Mouse (Mus musculus) CD4-positive, CD25-positive, alpha-beta regulatory T cell, adult 4 months (primary cell): ENCODE data around the gene Atp2b2. TPM values are rescaled to one million over a fixed set of nuclear protein-coding genes. Genes with fewer than 3 reads are reported as not detected.

Experiments
- ATAC-seq: one replicate; pipeline ENCODE4 v1.8.0; 2017
- polyA plus RNA-seq, 2 experiments: library from polyadenylated mRNA; unstranded; fragments of 100-300 nt; shearing (Covaris generic); gene quantifications; one replicate each; pipeline ENCODE4 v1.2.1; 2017

The Atp2b2 gene
- polyA plus RNA-seq, result under 1 TPM in 1 of 2 experiments, not detected in 1; 0.14 TPM

DNA sequence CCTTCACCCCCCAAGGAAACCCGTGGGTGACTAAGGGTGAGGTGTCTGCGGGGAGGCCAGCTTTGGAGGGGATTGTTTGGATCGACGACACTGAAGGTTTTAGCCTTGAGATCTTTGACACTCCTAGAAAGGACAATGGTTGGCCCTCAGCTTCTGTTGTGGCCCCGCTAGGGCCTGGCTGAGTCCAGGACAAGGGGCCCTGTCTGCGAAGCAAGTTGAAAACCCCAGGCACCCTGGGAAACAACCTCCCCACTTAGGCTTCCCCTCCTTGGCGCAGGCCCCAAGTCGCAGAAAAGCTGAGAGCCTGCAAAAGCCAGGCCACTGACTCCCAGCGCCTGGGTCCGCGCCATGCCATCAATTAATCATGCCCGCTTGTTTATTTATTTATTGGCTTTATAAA is at the start of gene Atp2b2:
Gene Atp2b2 (minus strand): TSS at position 282 of the 400 bp plus-strand sequence.
- no peak for ATAC-seq

- no peak for ATAC-seq
Measured at GRCm38 (mm10) chr6:114089626-114090025, 47.2 kb upstream of the Atp2b2 start.

- ATAC-seq, result no peak
Measured at GRCm38 (mm10) chr6:114087106-114087505, 44.7 kb upstream of the Atp2b2 start.

DNA sequence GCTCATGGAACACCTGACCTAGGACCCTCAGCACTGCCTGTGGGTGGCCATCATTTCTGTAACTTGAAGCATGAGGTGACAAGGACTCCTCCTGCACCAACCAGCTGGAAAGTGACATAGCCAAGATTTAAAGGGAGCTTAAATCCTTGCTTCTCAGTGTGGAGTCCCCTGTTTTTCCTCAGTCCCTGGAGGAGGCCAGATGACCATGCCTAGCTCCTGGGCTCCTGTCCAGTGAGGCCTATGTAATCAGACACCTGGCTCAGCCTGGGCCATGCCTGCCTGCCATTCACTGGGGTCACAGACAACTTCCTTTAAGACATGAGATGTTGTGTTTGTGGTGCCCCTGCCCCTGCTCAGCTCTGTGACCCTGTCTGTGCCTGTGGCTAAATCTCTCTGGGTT is 36.1 kb upstream of the Atp2b2 start:
- no peak for ATAC-seq

GRCm38 (mm10) chr6:114076560-114076959 is 34.1 kb upstream of the Atp2b2 start:
- ATAC-seq, result no peak

- ATAC-seq, result no peak
Measured at GRCm38 (mm10) chr6:114076061-114076460, 33.6 kb upstream of the Atp2b2 start.

DNA sequence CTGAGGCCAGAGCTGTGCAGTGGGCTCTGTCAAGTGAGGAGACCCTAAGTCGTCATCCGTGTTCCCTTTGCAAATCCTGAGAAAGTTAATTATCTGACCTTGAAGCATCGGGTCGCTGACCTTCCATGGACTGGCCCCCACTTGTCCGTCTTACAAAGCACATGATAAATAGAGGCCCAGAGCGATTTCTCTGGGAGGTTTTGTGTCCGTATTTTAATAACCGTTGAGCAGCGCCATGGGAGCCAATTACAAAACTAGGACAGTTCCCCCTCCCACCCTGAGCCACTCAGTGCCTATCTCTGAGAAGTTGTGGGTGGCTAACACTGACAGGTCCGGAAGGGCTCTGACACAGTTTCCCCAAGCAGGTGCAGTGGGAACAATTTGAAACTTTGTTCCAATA is 32.5 kb upstream of the Atp2b2 start:
- ATAC-seq, result no peak

GRCm38 (mm10) chr6:114074256-114074655 is 31.8 kb upstream of the Atp2b2 start:
- ATAC-seq, result no peak

GRCm38 (mm10) chr6:114071564-114071963 is 29.2 kb upstream of the Atp2b2 start:
- ATAC-seq, result no peak

GRCm38 (mm10) chr6:114063100-114063499 is 20.7 kb upstream of the Atp2b2 start:
- no peak for ATAC-seq

DNA sequence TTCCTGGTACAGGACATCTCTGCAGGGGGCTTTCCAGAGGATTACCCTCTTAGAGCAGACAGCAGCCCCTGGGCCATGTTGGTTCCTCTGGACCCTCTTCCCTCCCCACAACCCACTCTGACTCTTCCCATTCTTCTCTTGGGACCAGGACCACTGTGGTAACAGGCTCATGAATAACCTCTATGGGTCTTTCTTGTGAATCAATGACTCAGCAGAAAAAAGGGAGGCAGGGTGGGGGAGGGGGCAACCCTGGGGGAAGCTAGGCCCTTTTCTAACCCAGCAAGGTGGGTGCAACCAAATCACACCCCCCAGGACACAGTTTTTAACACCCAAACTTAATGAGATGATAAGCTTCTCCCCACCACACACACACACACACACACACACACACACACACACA is 20.3 kb upstream of the Atp2b2 start:
- ATAC-seq, result no peak

DNA sequence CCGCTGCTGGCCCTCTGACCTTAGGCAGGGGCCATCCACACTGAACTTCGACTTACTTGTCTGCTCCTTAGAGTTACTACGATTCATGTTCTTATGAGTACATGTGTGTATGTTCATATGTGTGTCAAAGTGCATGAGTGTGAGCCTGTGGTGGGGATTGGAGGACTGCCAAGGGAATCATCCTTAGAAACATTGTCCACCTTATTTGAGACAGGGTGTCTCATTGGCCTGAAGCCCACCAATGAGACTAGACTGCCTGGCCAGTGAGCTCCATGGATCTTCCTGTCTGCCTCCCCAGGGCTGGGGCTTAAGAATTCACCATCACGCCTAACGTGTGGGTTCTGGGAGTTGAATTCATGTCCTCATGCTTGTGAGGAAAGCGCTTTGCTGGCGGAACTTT is 16.8 kb upstream of the Atp2b2 start:
- no peak for ATAC-seq

GRCm38 (mm10) chr6:114058030-114058808 is 15.8 kb upstream of the Atp2b2 start:
- no peak for ATAC-seq

DNA sequence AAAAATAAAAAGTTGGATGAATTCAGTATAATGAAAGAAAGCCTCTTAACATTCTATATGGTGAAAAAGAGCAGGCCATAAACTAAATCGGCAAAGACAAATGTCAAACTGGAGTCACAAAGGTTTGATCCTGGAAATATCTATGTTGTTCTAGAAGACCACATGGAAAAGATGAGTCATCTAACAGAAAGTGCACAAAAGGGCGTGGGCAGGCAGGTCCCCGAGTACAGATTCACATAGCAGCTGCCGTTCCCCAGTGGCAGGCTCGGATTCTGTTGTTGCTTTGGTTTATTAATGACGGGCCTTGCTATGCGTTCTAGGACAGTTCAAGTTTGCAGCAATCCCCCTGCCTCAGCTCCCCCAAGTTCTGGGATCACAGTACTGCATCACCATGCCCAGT is 12.9 kb upstream of the Atp2b2 start:
- no peak for ATAC-seq

DNA sequence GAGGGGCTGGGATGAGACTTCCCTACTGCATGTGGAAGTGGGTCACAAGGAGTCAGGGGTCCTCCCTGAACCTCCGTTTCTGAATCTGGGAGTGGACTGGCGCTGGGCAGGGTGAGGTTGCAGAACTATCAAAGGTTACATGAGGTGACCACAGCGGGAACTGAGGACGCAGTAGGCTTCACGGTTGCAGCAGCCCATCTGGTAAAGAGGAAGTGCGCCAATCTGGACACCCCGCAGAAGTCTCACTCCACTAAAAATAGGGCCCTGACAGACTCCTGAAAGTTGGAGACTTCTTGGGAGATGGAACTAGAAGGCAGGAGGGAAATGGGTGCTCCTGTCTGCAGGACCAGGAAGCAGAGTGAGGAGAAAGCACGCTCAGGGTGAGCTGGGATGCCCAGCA is 2.5 kb upstream of the Atp2b2 start:
- no peak for ATAC-seq

DNA sequence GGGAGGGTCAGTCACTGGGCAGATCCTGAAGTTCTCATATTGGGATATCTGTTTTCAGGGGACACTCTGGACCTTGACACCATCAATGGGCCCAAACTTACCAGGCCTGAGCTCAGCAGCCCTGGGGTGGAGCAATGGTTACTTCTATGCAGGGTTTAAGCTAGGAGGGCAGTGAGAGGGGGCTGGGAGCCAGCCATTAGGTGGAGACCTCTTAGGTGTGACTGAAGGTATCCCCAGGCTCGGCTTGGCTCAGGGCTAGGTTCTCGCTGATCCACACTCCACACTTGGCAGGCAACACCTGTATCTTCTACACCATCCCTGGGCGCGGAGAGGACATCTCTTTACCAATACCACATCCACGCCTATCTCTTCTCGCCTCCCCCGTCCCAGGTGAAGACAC is 423 bp upstream of the Atp2b2 start:
- ATAC-seq, result no peak

GRCm38 (mm10) chr6:114041911-114042284 is 515 bp downstream of the Atp2b2 start:
- no peak for ATAC-seq

- no peak for ATAC-seq
Measured at GRCm38 (mm10) chr6:114041097-114041910, 1.1 kb downstream of the Atp2b2 start.

DNA sequence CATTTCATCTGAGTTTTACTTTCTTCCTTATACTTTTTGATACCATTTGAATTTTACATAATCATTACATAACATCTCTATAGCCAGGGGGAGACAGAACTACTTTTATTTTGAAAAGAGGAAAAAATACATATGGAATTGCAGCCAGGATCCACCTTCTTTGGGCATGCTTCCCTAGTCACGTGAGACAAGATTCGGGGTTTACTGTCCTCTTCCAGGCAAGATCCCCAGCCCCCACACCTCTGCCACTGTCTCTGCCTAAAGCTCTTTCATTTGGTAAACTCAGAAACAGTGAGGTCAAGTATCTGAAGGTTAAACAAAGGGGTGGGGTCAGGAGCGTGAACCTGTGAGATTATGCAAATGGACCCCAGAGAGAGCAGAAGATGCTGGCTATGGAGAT is 6.7 kb downstream of the Atp2b2 start:
- ATAC-seq, result no peak

DNA sequence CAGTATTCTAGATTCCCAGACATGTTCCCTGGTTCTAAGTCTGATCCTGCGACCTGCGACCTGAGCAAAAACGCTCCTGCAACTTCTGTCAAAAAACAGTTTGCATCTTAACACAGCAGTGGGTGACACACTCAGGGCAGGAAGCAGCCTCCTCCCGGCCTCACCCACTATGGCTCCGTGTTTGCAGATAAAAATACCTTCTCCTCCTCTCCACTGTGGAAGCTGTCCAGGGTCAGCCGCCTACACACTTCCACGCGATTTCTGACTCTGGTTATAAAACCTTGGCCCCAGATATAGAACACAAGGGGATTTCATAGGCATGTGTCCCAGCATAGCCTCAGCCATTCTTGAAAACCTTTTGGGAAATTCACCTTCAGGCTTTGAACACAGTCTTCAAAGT is 9.6 kb downstream of the Atp2b2 start:
- ATAC-seq, result no peak

DNA sequence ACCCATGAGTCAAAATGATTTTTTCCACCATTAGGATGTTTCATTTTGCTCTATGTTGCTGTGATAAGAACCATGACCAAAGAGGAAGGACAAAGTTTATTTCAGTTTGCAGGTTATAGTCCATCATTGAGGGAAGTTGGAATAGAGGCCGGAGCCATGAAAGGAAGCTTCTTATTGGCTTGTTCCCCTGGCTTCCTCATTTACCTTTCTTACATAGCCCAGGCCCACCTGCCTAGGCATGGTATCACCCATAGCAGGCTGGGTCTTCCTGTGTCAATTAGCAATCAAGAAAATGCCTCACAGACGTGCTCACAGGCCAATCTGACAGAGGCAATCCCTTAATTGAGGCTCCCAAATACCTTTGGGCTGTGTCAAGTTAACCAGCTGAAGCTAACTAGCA is 18.6 kb downstream of the Atp2b2 start:
- no peak for ATAC-seq

DNA sequence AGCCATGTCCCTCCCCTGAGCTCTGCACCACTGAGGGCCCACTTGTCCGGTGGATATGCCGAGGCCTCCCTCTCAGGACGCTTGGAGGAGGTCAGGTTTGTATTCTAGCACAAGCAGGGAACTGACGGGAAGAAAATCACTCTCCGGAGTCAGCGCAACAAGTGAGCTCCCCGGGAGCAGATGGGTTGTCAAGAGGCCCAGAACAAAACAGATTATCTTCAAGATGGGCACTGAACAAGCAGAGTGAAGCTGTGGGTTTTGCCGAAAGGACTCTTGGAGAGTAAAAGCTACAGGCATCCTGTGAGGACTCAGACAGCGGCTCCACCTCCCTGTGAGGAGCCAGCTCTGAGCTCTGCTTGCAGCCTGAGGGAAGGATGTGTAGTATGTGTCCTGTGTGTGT is 20.3 kb downstream of the Atp2b2 start:
- no peak for ATAC-seq

DNA sequence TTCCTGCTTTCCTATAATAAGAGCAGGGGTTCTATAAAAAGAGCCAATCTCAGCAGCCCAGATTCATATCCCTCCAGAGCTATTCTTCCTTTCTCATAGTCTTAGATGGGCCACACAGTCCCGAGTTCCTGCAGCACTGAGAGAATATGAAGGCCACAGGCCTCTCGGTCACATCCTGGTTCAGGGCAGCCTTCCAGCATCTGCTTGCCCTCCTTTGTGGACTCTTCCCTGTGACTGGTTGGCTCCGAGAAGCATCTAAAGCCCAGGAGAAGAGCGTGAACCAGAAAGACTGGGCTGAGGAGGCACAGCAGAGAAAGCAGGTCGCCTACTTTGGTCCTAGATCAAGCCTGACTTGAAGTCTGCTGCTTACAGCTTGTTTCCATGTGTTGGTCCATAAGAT is 28.6 kb downstream of the Atp2b2 start:
- ATAC-seq, result no peak

DNA sequence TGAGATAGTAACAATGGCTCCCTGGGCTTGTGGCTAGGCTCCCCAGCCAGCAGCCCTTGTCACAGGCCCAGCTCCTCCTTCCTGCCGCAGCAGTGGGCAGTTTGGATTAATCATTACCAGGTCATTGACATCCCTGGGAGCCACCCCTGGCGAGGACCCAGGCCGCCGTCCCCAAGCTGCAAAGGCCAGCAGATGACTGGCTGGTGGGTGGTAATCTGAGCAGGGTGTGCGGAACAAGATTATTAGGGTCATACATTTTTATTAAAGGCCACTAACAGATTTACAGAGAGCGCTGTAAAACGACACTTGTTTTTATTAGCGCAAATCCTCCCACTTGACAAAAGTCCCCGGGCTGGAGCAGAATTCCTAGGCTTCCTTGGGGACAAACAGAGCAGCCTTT is 29.6 kb downstream of the Atp2b2 start:
- ATAC-seq, result no peak
